Mouse (Mus musculus): ENCODE data around the gene Procr. TPM values are rescaled to one million over a fixed set of nuclear protein-coding genes. Genes with fewer than 3 reads are reported as not detected.

Gene Procr
- 11.6 and 28.2 TPM in 2 replicates for polyA plus RNA-seq (2011; ENCODE audit: insufficient read length, low read depth, missing spikeins)

DNA sequence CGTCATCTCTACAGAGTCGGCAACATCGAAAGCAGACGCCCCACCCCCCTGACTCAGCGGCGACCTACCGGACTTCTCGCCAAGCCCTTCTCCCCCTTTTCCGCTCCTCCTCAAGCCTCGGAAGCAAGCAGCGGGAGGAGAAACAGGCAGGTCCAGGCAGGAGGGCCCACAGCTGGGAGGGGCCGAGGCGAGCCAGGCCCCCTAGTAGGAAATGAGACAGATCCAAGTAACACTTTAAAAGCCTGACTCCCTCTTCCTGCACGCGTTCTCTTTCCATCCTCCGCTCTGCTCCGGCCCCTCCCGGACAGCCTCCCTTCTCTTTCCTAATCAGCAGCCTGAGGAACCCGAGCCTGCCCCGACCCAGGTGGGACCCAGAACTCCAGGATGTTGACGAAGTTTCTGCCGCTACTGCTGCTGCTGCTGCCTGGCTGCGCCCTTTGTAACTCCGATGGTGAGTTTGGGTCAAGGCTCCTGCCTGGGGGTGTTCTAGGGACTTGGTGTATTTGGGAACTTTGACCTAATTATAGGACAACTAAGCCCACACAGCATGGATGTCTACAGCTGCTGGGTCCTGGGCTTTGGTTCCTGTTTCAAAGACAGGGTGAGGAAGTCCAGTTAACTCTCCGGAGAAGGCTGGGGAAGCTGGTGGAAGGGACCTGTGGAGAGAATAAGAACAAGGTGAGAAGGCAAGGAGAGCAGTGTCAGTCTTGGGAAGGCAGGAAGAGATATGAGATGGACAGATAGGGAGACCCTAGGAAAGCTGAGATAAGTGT lies at the start of gene Procr:
Gene Procr, plus strand, starts transcription at position 104 of the 773 bp plus-strand sequence.
- H3K4me1 ChIP-seq (ENCODE audit: control insufficient read depth, insufficient read depth, low read length): no peaks in the 10 kb centered on the region
- H3K4me3 ChIP-seq (ENCODE audit: insufficient read depth, low read length): peak within 1 kb of the TSS; percentile 34
- TF ChIP-seq POLR2A (IDR thresholded peaks at IDR 0.05; ENCODE audit: low read depth, low read length) (peak; percentile 54), CTCF (IDR thresholded peaks at IDR 0.05; ENCODE audit: borderline replicate concordance, insufficient read depth, low read length) (no peak)
- H3K27ac ChIP-seq (ENCODE audit: insufficient read depth, low read length): peak within 1 kb of the TSS; percentile 47; the same call in 1 of the 2 replicates

DNA sequence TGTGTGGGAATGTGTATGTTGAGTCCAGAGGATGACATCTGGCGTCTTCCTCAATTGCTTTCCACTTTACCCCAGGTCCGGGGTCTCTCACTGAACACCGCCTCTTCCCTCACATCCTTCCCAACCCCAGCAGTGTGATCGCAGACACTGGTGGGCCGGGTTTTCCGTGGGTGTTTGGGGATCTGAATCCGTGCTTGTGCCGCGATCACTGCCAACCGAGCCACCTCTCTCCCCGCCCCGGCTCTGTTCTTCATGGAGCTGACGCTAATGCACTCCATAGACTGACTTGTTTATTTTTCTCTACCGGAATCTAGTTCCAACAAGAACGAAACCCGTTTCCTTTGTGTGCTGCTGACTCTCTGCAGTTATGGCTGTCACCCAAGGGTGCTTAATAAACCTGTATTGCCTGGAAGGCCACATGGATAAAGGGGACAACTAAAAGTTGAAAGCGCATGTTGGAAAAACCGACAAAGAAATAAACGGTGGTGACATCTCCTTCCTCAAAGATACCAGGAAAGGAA lies 49.5 kb upstream of the Procr start:
- Histone ChIP-seq H3K27ac (ENCODE audit: insufficient read depth, low read length) (no peak overlapping the region), H3K4me1 (ENCODE audit: control insufficient read depth, insufficient read depth, low read length) (no peaks in the 10 kb centered on the region), H3K4me3 (ENCODE audit: insufficient read depth, low read length) (no peak overlapping the region)
- TF ChIP-seq CTCF (IDR thresholded peaks at IDR 0.05; ENCODE audit: borderline replicate concordance, insufficient read depth, low read length): no peak
- TF ChIP-seq POLR2A (IDR thresholded peaks at IDR 0.05; ENCODE audit: low read depth, low read length): no peak

DNA sequence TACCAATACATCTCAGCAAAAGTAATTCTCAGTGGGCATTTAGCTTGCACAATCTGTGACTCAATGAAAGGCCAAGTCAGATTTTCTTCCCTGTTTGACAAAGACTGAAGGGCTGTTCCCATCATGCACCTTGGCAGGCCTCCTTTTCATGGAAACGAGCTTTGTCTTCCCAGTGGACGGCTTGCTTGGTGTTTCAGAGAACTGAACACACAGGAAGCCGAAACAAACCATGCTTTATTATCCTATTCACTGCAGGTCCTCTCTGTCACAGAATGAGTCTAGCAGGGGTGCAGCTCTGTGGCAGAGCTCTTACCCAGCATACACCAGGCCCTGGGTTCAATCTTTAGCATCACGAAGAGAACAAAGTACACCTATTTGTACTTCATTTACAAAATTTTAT lies 47.3 kb upstream of the Procr start:
- H3K4me1 ChIP-seq (ENCODE audit: control insufficient read depth, insufficient read depth, low read length): no peaks in the 10 kb centered on the region
- TF ChIP-seq POLR2A (IDR thresholded peaks at IDR 0.05; ENCODE audit: low read depth, low read length): no peak
- no peak for TF ChIP-seq CTCF (IDR thresholded peaks at IDR 0.05; ENCODE audit: borderline replicate concordance, insufficient read depth, low read length)
- no peak overlapping the region for H3K4me3 ChIP-seq (ENCODE audit: insufficient read depth, low read length)
- no peak overlapping the region for H3K27ac ChIP-seq (ENCODE audit: insufficient read depth, low read length)

DNA sequence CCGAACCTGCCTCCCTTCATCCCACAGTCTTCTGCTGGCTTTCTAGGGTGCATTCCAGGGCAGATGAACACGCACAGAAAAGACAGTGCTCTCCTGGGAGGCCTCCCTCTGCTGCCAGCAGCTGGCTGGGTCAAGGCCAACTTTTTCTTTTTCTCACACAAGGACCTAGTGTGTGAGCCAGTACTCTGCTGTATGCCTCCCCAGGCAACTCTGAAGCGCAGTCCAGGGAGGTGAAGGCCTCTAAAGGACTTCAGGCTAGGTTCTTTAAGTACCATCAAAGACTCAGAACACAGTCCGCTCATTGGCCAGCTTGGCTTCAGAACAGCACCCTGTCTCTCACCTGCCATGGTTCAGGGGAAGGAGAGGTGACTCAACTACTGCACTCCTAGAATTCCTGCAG lies 43.7 kb upstream of the Procr start:
- H3K4me1 ChIP-seq (ENCODE audit: control insufficient read depth, insufficient read depth, low read length): no peaks in the 10 kb centered on the region
- TF ChIP-seq CTCF (IDR thresholded peaks at IDR 0.05; ENCODE audit: borderline replicate concordance, insufficient read depth, low read length) (no peak), POLR2A (IDR thresholded peaks at IDR 0.05; ENCODE audit: low read depth, low read length) (no peak)
- no peak overlapping the region for H3K27ac ChIP-seq (ENCODE audit: insufficient read depth, low read length)
- no peak overlapping the region for H3K4me3 ChIP-seq (ENCODE audit: insufficient read depth, low read length)

DNA sequence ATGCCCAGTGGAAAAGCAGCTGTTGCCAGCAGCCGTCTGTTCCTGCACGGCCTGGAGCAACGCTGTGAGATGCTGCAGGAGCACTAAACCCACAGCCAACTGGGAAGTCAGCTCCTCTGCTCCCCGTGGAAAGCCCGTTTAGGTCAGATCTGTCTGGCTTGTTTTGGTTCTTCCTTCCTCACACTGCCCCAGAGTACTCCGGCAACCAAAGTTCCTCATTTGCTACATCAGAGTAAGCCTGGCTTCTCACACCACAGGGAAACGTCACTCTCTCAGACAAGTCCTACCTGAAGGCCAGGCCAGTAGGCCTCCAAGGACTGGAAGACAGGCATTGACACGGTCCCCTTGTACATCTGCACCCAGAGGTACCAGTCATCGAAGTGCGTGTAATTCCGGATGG lies 40.4 kb upstream of the Procr start:
- Histone ChIP-seq H3K4me1 (ENCODE audit: control insufficient read depth, insufficient read depth, low read length) (no peaks in the 10 kb centered on the region), H3K27ac (ENCODE audit: insufficient read depth, low read length) (no peak overlapping the region), H3K4me3 (ENCODE audit: insufficient read depth, low read length) (no peak overlapping the region)
- no peak for TF ChIP-seq CTCF (IDR thresholded peaks at IDR 0.05; ENCODE audit: borderline replicate concordance, insufficient read depth, low read length)
- TF ChIP-seq POLR2A (IDR thresholded peaks at IDR 0.05; ENCODE audit: low read depth, low read length): no peak

DNA sequence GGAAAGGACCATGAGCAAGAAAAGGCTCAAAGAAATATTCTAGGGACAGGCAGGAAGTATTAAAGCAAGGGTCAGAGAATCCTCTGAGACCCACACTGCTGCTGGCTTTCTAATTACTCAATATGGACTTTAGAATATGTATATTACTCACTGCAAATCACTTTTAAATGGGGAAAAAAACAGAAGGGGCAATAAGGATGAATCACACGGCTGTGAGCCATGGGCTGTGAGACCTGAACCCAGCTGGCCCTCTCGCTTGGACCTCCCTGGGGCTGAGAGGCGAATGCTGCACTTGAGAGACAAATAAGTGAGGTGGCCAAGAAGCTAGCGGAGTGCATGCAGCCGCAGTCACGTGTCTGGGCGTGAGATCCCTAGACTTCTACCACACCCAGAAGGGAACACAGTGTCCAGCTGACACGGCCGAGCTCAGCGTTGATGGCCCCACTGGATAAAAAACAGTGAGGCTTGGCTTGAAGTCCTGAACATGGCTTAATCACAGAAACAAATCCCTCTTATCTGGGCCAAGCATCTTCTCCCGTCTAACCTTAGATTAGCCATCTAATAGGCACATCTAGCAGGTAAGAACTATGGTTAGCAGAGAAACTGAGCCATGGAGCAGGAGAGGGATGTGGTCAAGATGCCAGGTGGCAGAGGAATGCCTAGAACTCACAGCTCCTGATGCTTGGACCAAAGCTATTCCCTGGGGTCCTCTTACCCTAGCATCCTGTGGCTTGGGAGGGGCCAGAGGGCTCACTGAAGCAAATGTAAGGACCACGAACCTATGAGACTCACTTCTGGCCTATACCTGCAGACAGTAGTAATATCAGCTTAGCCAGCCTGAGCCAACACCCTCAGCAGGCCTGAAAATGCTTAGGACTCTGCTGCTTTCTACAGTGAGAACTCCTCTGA lies 33.6 kb upstream of the Procr start:
- no peak overlapping the region for H3K27ac ChIP-seq (ENCODE audit: insufficient read depth, low read length)
- no peaks in the 10 kb centered on the region for H3K4me1 ChIP-seq (ENCODE audit: control insufficient read depth, insufficient read depth, low read length)
- no peak for TF ChIP-seq CTCF (IDR thresholded peaks at IDR 0.05; ENCODE audit: borderline replicate concordance, insufficient read depth, low read length)
- no peak overlapping the region for H3K4me3 ChIP-seq (ENCODE audit: insufficient read depth, low read length)

DNA sequence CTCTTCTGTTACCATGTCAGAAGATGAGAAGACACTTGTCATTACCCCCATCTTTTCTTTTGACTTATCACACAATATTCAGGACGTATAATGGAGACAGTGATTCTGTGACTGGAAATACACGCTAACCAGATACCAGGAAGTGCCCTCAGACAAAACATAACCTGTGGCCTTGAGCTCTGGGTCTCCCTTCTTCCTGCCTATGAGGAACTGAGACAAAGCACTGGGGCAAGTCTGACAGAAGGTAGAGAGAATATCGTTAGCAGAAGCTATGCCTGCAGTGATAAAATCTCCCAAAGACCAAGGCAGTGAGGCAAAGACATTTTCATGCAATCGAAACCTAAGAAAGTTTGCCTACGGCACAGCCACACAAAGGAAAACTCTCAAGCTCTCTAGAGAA lies 30.3 kb upstream of the Procr start:
- Histone ChIP-seq H3K27ac (ENCODE audit: insufficient read depth, low read length) (no peak overlapping the region), H3K4me3 (ENCODE audit: insufficient read depth, low read length) (no peak overlapping the region), H3K4me1 (ENCODE audit: control insufficient read depth, insufficient read depth, low read length) (no peaks in the 10 kb centered on the region)
- TF ChIP-seq CTCF (IDR thresholded peaks at IDR 0.05; ENCODE audit: borderline replicate concordance, insufficient read depth, low read length) (no peak), POLR2A (IDR thresholded peaks at IDR 0.05; ENCODE audit: low read depth, low read length) (no peak)

DNA sequence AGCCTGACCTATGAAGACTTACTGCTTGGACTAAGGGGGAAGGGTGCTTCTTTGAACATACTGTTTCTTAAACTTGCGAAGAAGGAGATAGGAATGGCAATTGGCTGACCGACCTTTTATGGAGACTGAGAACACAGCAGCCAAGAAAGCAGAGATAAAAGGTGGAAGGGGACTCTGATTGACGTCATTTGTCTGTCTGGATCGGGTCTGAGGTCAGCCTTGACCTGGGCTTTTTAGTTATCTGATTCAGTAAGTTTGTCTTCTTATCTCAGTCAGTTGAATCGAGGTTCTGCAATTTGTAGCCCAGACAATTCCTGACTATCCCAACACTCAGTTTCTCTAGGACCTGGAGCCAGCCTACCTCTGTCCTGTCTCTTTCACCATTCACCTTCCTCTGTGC lies 26.9 kb upstream of the Procr start:
- Histone ChIP-seq H3K4me3 (ENCODE audit: insufficient read depth, low read length) (no peak overlapping the region), H3K27ac (ENCODE audit: insufficient read depth, low read length) (no peak overlapping the region), H3K4me1 (ENCODE audit: control insufficient read depth, insufficient read depth, low read length) (no peaks in the 10 kb centered on the region)
- no peak for TF ChIP-seq CTCF (IDR thresholded peaks at IDR 0.05; ENCODE audit: borderline replicate concordance, insufficient read depth, low read length)
- TF ChIP-seq POLR2A (IDR thresholded peaks at IDR 0.05; ENCODE audit: low read depth, low read length): no peak

DNA sequence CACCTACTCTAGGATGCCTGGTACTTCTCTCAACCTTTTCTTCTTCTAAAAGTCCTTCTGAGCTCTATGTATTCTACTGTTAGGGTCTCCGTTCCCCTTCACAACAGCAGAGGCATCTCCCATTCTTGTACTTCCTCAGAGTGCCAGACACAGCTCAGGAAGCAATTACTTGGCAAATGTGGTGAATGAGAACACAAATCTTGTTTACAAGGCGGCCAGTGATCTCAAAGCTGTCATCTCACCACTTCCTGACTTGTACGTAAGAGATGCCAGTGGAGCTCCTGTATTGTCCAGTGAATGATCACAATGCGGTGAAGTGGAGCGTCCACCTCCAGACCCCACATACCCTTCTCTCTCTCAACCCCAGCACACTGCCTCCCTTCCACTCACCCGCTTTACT lies 26.4 kb upstream of the Procr start:
- H3K4me3 ChIP-seq (ENCODE audit: insufficient read depth, low read length): no peak overlapping the region
- TF ChIP-seq CTCF (IDR thresholded peaks at IDR 0.05; ENCODE audit: borderline replicate concordance, insufficient read depth, low read length): no peak
- no peak for TF ChIP-seq POLR2A (IDR thresholded peaks at IDR 0.05; ENCODE audit: low read depth, low read length)
- H3K27ac ChIP-seq (ENCODE audit: insufficient read depth, low read length): no peak overlapping the region
- no peaks in the 10 kb centered on the region for H3K4me1 ChIP-seq (ENCODE audit: control insufficient read depth, insufficient read depth, low read length)

All from embryonic fibroblast, embryonic 13.5 days (primary cell).